Mouse (Mus musculus) spleen, postnatal 14 days (tissue): ENCODE data around the gene Caps2.
"Not testable (repeated sequence)": the region's sequence is repeated elsewhere in the genome, so short reads cannot be mapped to it uniquely, and the experiment has no call there.

Experiments
- DNase-seq, 2 experiments: peaks; one replicate each; pipeline ENCODE4 v3.0.0; 2021 to 2022; ENCODE audit warnings: low spot score in 2 of 2

The Caps2 gene

DNA sequence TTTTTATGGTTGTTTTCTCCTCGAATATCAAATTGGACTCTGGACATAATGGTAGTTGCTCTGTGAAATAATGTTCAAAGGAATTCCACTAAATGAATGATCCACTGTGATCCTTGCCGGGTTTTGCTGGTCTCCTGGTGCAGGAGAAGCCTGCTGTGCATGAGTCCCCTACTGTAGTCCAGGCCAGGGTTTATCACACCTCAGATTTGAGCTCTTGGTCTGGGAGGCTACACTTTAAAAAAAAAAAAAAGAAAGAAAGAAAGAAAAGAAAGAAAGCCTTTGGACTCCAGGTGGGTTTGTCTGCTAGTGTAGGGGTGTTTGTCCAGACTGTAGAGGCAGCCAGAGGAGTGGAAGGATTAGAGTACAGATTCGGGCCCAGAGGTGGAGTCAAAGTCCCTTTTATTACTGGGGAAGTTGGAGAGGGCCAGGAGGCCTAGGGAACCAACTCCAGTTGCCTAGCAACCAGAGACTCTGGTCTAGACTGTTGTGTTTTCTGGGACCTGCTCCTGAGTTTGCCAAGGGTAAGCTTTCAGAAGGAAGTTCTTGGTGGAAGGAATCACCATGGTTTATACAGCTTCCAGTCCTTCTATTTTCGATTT lies at the start of gene Caps2:
Gene Caps2, plus strand, starts transcription at position 454 of the 599 bp plus-strand sequence.
- no peak for DNase-seq

DNA sequence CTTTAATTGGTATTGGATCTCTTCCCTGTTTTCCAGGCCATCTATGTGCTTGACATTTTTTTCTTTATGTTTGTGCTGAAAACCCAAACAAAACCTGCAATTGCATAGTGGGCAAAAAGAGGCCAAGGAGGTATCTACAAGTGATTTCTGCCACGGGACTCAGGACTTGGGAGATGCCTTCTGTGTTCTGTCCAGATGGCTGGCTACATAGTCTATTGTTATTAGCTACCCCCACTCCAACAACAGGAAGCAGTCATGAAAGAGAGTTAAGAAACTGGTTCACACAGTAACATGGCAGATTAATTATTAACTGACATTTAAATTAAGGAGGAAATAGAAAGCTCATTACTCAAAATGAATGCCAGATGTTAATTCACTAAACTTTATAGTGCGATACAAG lies 38.3 kb upstream of the Caps2 start:
- not testable (repeated sequence) for DNase-seq

DNA sequence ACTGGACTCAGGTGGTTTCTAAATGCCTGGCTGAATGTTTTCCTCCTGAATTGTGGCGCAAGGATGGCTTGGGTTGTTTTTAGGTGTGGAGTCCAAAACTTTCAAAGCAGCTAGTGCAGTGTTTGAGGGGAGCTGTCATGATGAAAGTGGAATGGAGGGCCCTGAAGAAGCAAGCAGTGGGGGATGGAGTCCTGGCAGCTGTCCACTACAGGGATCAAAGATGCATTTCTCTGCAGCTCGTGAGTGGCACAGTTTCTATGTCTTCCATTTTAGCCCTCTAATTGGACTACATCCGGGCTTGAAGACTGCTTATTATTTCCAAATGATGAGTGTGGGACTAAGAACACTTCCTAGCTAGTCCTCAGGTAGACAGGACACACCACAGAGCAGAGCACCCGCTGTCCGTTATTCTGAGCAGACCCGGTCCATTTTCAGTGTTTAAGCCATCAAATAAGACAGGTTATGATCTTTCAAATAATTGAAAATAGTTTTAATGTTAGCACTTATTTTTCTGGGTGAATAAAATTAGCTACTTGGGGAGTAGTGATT lies 35.7 kb upstream of the Caps2 start:
- DNase-seq = not testable (repeated sequence)

DNA sequence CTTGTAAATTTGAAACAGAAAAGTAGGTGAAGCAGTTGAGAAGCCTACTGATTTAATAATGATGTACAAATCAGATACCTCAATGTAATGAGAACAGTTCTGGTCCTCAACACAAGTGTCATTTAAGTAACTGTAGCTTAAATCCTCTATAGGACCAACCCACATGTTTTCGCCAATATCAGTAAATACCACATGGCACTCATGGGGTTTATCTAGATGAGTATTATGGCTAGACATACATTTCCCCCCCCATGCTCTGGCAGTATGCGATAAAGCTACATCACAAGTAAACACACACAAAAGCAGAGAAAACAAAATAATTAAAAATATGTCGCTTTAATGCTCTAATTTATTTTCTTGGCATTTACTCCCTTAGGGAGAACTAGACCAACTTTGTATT lies 31.2 kb upstream of the Caps2 start:
- no peak for DNase-seq

DNA sequence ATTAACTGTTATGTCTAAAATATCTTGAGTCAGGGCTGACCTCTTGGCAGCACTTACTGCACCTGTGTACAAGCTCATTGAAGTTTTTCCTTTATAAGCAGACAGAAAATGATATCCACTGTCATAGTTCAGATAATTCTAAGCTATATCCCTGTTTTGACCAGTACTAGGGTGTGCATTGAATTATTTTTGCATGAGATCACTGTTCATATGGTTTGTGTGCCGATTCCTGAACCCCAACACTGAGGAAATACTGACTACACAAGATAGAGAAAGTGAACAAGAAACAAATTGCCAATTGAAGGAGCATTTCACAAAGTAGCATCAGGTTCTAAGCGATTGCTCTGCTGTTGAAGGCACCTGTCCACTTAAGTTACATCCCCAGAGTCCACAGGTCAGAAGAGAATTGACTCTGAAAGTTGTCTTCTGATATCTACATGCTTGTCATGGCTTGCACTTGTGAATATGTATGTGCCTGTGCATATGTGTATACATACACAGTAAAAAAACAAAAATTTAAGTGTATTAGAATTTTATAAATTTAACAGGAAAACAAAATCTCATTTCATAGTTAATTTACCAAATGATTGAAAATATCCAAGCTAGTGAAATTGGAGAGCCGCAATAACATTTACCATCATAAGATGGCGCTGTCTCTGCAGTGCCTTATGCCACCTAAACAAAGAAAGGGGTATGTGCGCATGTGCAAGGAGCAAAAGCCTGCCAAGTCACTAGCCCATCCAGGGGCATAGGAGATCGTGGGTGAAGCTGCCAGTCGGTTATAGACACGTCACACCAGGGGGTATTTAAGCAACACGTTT lies 25.2 kb upstream of the Caps2 start:
- DNase-seq = no peak

DNA sequence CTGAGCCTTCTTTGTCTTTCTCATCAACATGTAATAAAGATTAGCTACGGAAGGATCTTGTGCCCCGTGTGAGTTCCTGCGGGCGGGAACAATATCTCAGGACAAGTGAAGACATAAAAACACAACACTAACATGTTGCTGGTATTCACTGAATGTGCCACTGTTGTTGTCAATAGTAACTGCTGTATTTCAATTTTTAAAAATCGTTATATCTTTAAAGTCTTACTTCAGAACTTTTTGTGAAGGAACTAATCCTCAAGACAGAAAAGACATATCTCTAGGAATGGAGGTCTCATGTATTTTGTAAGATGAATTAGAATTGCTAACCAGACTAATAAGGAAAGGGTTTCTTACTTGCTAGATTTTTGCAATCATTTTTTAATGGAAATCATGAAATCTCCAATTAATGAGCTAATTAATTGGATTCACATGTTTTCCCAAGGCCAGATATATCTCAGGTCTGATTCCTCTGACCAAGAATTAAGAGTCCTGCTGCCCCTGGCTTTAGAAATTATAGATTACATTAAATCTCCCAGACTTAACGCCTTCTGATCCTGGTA lies 24.5 kb upstream of the Caps2 start:
- no peak for DNase-seq

DNA sequence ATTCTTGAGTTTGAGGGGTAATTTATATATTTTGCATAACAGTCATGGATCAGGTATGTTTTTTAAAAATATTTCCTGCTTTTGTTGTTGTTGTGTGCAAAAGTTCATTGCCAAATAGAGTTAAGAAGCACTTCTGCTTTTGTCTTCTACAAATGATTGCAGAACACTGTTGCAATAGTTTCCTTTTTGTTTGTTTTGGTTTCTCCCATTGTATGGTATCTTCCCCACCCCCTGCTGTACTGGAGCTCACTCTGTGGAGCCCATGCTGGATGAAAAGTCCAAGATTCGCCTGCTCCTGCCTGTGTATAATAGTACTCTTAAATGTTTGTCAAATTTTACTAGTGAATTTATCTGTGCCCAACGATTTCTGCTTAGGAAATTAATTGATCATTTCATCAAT lies 23.6 kb upstream of the Caps2 start:
- DNase-seq = no peak

DNA sequence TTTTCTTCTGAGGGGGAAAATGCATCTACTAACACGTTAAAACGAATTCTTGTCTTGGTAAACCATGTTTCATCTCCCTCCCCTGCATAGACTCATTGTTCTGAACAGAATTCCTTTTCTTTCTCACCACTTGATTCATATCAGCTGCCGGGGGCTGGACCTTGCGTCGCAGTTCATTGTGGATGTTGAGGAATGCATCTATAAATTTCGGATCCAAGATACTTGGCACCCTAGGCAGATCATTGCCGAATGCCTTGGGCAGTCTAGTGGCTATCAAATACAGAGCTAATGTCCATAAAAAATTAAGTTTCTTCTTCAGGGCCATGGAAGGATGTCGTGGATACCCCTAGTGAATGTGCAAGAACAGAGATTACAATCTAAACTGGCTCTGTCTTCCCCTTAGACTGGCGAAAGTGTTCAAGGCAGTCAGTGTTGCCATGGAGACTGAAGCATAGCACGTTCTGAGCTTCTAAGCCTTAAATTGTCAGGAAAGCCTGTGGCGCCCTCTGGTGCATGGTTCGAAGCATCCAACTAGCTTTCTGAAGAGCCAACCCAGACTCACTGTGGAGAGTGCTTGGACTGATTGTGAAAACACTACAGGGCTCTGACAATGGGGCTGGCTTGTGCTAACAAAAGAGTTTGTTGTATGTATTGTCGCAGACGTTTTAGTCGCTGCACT lies 3.4 kb upstream of the Caps2 start, which contains the start of gene Glipr1l3:
Gene Glipr1l3, minus strand, starts transcription at position 446 of the 679 bp plus-strand sequence.
- peak in 1 of 2 experiments; percentile 22 for DNase-seq

DNA sequence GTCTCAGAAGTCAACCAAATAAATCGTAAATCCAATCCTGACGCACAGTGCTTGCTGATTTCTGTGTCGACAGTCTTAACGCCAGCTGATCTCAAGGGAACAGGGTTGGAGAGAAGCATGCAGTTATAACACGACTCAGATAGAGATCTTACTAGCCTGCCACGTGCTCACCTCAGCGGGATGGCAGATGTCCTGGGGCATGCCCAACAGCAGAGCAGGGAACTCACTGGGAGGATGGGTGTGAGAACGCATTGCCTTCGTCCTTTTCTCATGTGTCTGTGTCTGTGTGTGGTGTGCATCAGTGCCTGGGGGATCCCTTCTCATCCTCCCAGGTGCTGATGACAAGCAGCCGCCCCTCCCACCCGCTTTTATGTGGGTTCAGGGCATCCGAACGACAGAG lies 13.6 kb downstream of the Caps2 start:
- DNase-seq = not testable (repeated sequence)

DNA sequence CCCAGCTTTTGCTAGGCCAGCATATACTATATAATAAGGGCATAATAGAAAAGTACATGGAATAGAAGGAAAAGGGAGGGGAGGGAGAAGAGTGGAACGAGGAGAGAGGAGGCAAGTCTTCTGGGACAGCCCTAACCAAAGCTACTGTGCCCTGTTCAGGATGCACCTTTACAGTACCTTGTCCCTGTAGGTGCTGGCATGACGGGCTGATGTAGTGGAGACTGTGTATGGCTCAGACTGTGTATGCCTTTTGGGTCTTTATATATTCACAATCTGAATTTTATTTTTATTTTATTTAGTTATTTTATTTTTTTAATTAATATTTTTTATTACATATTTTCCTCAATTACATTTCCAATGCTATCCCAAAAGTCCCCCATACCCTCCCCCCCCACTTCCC lies 30.5 kb downstream of the Caps2 start:
- DNase-seq = not testable (repeated sequence)

DNA sequence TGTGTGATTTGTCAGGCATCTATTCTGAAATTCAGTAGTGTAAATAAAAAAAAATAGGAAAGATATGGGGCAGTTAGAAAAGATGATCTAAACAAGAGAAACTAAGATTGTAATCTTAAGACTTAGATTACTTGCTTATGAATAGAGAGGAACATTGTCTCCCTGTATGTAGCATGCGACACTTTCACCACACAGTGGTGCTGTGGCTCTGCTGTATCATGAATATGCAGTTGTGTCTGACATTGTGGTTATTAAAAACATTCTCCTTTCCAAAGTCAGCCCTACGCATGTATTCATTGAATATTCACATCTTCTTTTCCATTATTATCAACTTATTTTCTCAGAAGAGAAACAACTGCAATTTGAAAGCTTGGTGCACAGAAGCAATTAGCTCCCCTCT lies 40.0 kb downstream of the Caps2 start:
- DNase-seq = no peak

DNA sequence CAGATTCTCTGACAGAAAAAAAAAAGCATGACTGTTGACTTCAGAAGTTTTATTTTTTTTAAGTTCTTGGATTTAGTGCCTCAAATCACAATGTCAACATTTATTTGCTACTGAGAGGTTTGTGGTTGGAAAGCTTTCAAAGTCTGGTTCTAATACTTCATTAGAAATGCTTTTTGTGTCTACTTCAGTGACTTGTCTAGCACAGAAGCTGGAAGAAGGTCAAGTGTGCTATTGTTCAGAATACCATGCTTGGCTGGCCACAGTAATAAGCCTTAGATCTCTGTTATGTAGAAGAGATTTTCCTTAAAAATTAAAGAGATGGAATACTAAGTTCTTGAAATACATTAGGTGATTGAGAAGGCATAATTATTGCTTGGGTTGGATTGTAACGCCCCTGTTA lies 63.7 kb downstream of the Caps2 start:
- DNase-seq = no peak

DNA sequence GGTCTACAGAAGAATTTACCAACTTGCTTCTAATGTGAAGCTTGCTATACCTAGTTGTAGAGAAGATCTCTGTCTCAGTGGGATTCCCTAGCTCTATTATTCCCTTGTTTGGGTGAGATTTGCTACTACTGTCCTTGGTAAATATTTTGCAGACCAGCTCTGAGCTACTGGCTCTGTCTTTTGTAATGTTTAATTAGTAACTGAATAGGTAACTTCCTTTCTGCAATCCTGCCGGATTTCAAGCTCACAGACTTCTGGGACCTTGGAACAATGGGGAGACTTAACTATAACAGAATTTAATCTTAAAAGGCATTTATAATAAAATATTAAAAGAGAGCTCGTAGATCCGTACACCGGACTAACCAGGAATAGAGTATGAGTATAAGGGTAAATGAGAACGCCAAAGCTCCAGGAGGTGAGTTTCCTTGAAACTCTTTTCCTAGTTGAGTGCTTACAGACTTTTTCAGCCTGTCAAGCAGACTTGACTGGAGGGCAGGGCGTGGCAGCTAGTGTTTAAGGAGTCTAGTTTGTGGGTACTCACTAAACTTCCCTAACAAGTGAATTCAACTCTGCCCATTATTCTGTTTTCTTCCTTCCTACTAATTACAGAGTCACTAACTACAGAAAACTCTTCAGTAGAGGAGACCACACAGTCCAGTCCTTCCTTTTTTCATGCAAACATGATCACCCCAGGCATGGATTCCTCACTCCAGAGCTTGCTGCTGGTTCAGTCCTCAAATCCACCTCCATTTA lies 65.8 kb downstream of the Caps2 start:
- DNase-seq = not testable (repeated sequence)

DNA sequence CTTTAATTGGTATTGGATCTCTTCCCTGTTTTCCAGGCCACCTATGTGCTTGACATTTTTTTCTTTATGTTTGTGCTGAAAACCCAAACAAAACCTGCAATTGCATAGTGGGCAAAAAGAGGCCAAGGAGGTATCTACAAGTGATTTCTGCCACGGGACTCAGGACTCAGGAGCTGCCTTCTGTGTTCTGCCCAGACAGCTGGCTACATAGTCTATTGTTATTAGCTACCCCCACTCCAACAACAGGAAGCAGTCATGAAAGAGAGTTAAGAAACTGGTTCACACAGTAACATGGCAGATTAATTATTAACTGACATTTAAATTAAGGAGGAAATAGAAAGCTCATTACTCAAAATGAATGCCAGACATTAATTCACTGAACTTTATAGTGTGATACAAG lies 69.3 kb downstream of the Caps2 start:
- not testable (repeated sequence) for DNase-seq

DNA sequence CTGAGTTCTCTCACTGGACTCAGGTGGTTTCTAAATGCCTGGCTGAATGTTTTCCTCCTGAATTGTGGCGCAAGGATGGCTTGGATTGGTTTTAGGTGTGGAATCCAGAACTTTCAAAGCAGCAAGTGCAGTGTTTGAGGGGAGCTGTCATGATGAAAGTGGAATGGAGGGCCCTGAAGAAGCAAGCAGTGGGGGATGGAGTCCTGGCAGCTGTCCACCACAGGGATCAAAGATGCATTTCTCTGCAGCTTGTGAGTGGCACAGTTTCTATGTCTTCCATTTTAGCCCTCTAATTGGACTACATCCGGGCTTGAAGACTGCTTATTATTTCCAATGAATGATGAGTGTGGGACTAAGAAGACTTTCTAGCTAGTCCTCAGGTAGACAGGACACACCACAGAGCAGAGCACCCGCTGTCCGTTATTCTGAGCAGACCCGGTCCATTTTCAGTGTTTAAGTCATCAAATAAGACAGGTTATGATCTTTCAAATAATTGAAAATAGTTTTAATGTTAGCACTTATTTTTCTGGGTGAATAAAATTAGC lies 72.0 kb downstream of the Caps2 start:
- DNase-seq = not testable (repeated sequence)

DNA sequence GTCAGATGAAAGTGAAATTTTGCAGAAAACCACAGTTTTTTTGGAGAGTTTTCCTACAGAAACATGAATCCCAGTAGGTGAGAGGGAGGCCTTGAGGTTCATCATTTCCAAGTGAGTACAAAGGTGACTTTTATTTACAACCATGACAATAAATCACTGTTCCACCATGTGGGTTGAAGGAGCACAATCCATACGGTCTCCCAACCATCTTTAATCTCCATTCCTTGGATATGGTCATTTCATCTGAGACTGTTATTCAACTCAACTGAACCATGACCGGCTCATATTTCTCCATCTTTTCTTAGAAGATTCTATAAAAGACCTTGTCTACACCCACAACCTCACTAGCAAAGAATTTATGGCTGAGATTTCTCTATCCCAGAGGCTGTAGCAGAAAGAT lies 84.9 kb downstream of the Caps2 start:
- DNase-seq = no peak

DNA sequence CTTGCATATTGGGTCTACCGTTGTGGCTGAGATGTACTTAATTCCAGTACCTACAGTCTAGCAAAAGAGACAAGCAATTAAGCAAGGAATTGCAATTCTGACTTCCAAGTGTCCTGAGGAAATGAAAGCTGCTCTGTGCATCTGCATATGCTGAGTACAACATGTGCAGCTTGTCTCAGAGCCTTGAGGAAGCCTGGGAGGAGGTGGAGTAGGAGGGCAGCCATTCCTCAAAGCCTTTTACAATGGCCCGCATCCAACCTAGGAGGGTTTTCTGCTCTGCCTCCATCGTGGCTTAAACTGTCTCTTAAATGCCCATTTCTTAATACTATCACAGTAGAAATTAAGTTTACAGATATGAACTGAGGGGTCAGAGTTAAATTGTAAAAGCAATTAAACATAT lies 100.0 kb downstream of the Caps2 start:
- DNase-seq = no peak
